Mouse (Mus musculus): ENCODE data around the gene Ankrd6. TPM values are rescaled to one million over a fixed set of nuclear protein-coding genes. Genes with fewer than 3 reads are reported as not detected.

Gene Ankrd6
- polyA plus RNA-seq, 1 experiment = 0.63 TPM

GRCm38 (mm10) chr4:32863447-32864130 is 87.1 kb downstream of the Ankrd6 start:
- no peaks in the 10 kb centered on the region for H3K36me3 ChIP-seq (ENCODE audit: control insufficient read depth, insufficient read depth)
- no peak overlapping the region for H3K4me3 ChIP-seq (ENCODE audit: insufficient read depth, poor library complexity, severe bottlenecking)
- no peaks in the 10 kb centered on the region for H3K79me2 ChIP-seq (ENCODE audit: control insufficient read depth, insufficient read depth)
- no peak overlapping the region for H3ac ChIP-seq (ENCODE audit: control insufficient read depth, insufficient read length, low read depth)
- H3K79me3 ChIP-seq (ENCODE audit: low read depth) = no peaks in the 10 kb centered on the region
- no peak for TF ChIP-seq USF1 (IDR thresholded peaks at IDR 0.05; ENCODE audit: low read depth)
- TF ChIP-seq CEBPB (IDR thresholded peaks at IDR 0.05; ENCODE audit: low read depth) = no peak
- TF ChIP-seq MAX (IDR thresholded peaks at IDR 0.05) = no peak
- H3K27me3 ChIP-seq (ENCODE audit: control insufficient read depth, insufficient read depth, insufficient read length) = no peaks in the 10 kb centered on the region

GRCm38 (mm10) chr4:32862751-32863446 is 87.7 kb downstream of the Ankrd6 start:
- Histone ChIP-seq H3K4me3 (ENCODE audit: insufficient read depth, poor library complexity, severe bottlenecking) (no peak overlapping the region), H3K36me3 (ENCODE audit: control insufficient read depth, insufficient read depth) (no peaks in the 10 kb centered on the region), H3K27me3 (ENCODE audit: control insufficient read depth, insufficient read depth, insufficient read length) (no peaks in the 10 kb centered on the region), H3K79me2 (ENCODE audit: control insufficient read depth, insufficient read depth) (no peaks in the 10 kb centered on the region), H3K79me3 (ENCODE audit: low read depth) (no peaks in the 10 kb centered on the region), H3ac (ENCODE audit: control insufficient read depth, insufficient read length, low read depth) (no peak overlapping the region)
- TF ChIP-seq MYOD1 (IDR thresholded peaks at IDR 0.05; ENCODE audit: control insufficient read depth, insufficient read length, low read depth) (no peak), MAX (IDR thresholded peaks at IDR 0.05) (no peak), USF1 (IDR thresholded peaks at IDR 0.05; ENCODE audit: low read depth) (no peak), CTCF (IDR thresholded peaks at IDR 0.05; ENCODE audit: control insufficient read depth, insufficient read depth, insufficient read length) (no peak), FOSL1 (IDR thresholded peaks at IDR 0.05; ENCODE audit: insufficient read depth, low read length, poor library complexity, severe bottlenecking) (no peak), MYOG (IDR thresholded peaks at IDR 0.05; ENCODE audit: control insufficient read depth, extremely low read depth, insufficient read length) (no peak), CEBPB (IDR thresholded peaks at IDR 0.05; ENCODE audit: low read depth) (no peak)

- Histone ChIP-seq H3ac (ENCODE audit: control insufficient read depth, insufficient read length, low read depth) (no peak overlapping the region), H3K79me3 (ENCODE audit: low read depth) (no peaks in the 10 kb centered on the region), H3K79me2 (ENCODE audit: control insufficient read depth, insufficient read depth) (no peaks in the 10 kb centered on the region), H3K4me3 (ENCODE audit: insufficient read depth, poor library complexity, severe bottlenecking) (no peak overlapping the region), H3K36me3 (ENCODE audit: control insufficient read depth, insufficient read depth) (no peaks in the 10 kb centered on the region), H3K27me3 (ENCODE audit: control insufficient read depth, insufficient read depth, insufficient read length) (no peaks in the 10 kb centered on the region)
- TF ChIP-seq CEBPB (IDR thresholded peaks at IDR 0.05; ENCODE audit: low read depth) (no peak), FOSL1 (IDR thresholded peaks at IDR 0.05; ENCODE audit: insufficient read depth, low read length, poor library complexity, severe bottlenecking) (no peak), MAX (IDR thresholded peaks at IDR 0.05) (no peak), USF1 (IDR thresholded peaks at IDR 0.05; ENCODE audit: low read depth) (no peak), MYOG (IDR thresholded peaks at IDR 0.05; ENCODE audit: control insufficient read depth, extremely low read depth, insufficient read length) (no peak), MYOD1 (IDR thresholded peaks at IDR 0.05; ENCODE audit: control insufficient read depth, insufficient read length, low read depth) (no peak), CTCF (IDR thresholded peaks at IDR 0.05; ENCODE audit: control insufficient read depth, insufficient read depth, insufficient read length) (no peak)
These were observed 88.5 kb downstream of the Ankrd6 start for GRCm38 (mm10) chr4:32862011-32862750.

- no peak for TF ChIP-seq MYOG (IDR thresholded peaks at IDR 0.05; ENCODE audit: control insufficient read depth, extremely low read depth, insufficient read length)
- no peak for TF ChIP-seq FOSL1 (IDR thresholded peaks at IDR 0.05; ENCODE audit: insufficient read depth, low read length, poor library complexity, severe bottlenecking)
- no peak for TF ChIP-seq CTCF (IDR thresholded peaks at IDR 0.05; ENCODE audit: control insufficient read depth, insufficient read depth, insufficient read length)
- no peak for TF ChIP-seq CEBPB (IDR thresholded peaks at IDR 0.05; ENCODE audit: low read depth)
- no peak for TF ChIP-seq USF1 (IDR thresholded peaks at IDR 0.05; ENCODE audit: low read depth)
- TF ChIP-seq MYOD1 (IDR thresholded peaks at IDR 0.05; ENCODE audit: control insufficient read depth, insufficient read length, low read depth) = no peak
- no peak for TF ChIP-seq MAX (IDR thresholded peaks at IDR 0.05)
These were observed 90.3 kb downstream of the Ankrd6 start for GRCm38 (mm10) chr4:32860184-32860965.

GRCm38 (mm10) chr4:32855580-32855979 is 95.1 kb downstream of the Ankrd6 start:
- Histone ChIP-seq H3K36me3 (ENCODE audit: control insufficient read depth, insufficient read depth) (no peaks in the 10 kb centered on the region), H3K79me2 (ENCODE audit: control insufficient read depth, insufficient read depth) (no peaks in the 10 kb centered on the region), H3K79me3 (ENCODE audit: low read depth) (no peaks in the 10 kb centered on the region), H3K27me3 (ENCODE audit: control insufficient read depth, insufficient read depth, insufficient read length) (no peaks in the 10 kb centered on the region), H3K4me3 (ENCODE audit: insufficient read depth, poor library complexity, severe bottlenecking) (no peak overlapping the region), H3ac (ENCODE audit: control insufficient read depth, insufficient read length, low read depth) (no peak overlapping the region)
- TF ChIP-seq MYOD1 (IDR thresholded peaks at IDR 0.05; ENCODE audit: control insufficient read depth, insufficient read length, low read depth) (no peak), CEBPB (IDR thresholded peaks at IDR 0.05; ENCODE audit: low read depth) (no peak), CTCF (IDR thresholded peaks at IDR 0.05; ENCODE audit: control insufficient read depth, insufficient read depth, insufficient read length) (no peak), FOSL1 (IDR thresholded peaks at IDR 0.05; ENCODE audit: insufficient read depth, low read length, poor library complexity, severe bottlenecking) (no peak), USF1 (IDR thresholded peaks at IDR 0.05; ENCODE audit: low read depth) (no peak)

More at GRCm38 (mm10) chr4:32860184-32860965, 90.3 kb downstream of the Ankrd6 start:
- Histone ChIP-seq H3ac (ENCODE audit: control insufficient read depth, insufficient read length, low read depth) (no peak overlapping the region), H3K79me3 (ENCODE audit: low read depth) (no peaks in the 10 kb centered on the region), H3K4me3 (ENCODE audit: insufficient read depth, poor library complexity, severe bottlenecking) (no peak overlapping the region), H3K36me3 (ENCODE audit: control insufficient read depth, insufficient read depth) (no peaks in the 10 kb centered on the region), H3K79me2 (ENCODE audit: control insufficient read depth, insufficient read depth) (no peaks in the 10 kb centered on the region), H3K27me3 (ENCODE audit: control insufficient read depth, insufficient read depth, insufficient read length) (no peaks in the 10 kb centered on the region)
